Comparison of ENCODE assay signal across 15 mouse cellular contexts in genomic region chr13:6666887-6667286, GRCm38 (mm10). TPM values are rescaled to one million over a fixed set of nuclear protein-coding genes. Genes with fewer than 3 reads are reported as not detected.
DNase-seq lines count a peak whose midpoint lies in the region; ATAC-seq lines count a peak whose summit lies in the region.
"Had no signal": no experiment of that assay in that cellular context is flagged by ENCODE, and none has a peak within 500 bp of the region (broad histone marks: within the 10 kb centered on the region; RNA-seq: fewer than 3 reads in every experiment).

No protein-coding gene starts in this region.

- H3K4me3 ChIP-seq in heart, embryonic 11.5 days (ENCODE audit: low read depth, low read length): no peak overlapping the region
- H3K4me3 ChIP-seq in forebrain, embryonic 14.5 days (ENCODE audit: low read depth, low read length): no peak overlapping the region
- H3K4me3 ChIP-seq in liver, embryonic 12.5 days: no peak overlapping the region
- H3K4me3 ChIP-seq: hindbrain, embryonic 13.5 days; lung, embryonic 15.5 days; midbrain, embryonic 10.5 days had no signal

- WGBS in heart, embryonic 11.5 days (ENCODE audit: insufficient replicate concordance): 37% methylated on average over 4 of the region's 4 CpGs
- 89% methylated on average over 4 of the region's 4 CpGs for WGBS in forebrain, embryonic 14.5 days
- WGBS in liver, embryonic 12.5 days (ENCODE audit: insufficient replicate concordance): 47% methylated on average over 4 of the region's 4 CpGs

- no peaks in the 10 kb centered on the region for H3K27me3 ChIP-seq in heart, embryonic 11.5 days (ENCODE audit: control insufficient read depth, insufficient read depth, low read length)
- H3K27me3 ChIP-seq in forebrain, embryonic 14.5 days (replicated peaks; ENCODE audit: control insufficient read depth, insufficient read depth, low read length): no peaks in the 10 kb centered on the region
- H3K27me3 ChIP-seq in liver, embryonic 12.5 days (replicated peaks): no peaks in the 10 kb centered on the region
- H3K27me3 ChIP-seq: hindbrain, embryonic 13.5 days; lung, embryonic 15.5 days; Patski had no signal

- no peak overlapping the region for H3K9ac ChIP-seq in heart, embryonic 11.5 days (ENCODE audit: low read depth, low read length)
- no peak overlapping the region for H3K9ac ChIP-seq in forebrain, embryonic 14.5 days (ENCODE audit: low read length)
- no peak overlapping the region for H3K9ac ChIP-seq in liver, embryonic 12.5 days
- H3K9ac ChIP-seq: hindbrain, embryonic 13.5 days; lung, embryonic 15.5 days had no signal

- H3K27ac ChIP-seq in heart, embryonic 11.5 days (ENCODE audit: low read depth, low read length): peak overlapping the region; percentile 37; the same call in 1 of the 2 replicates
- H3K27ac ChIP-seq in forebrain, embryonic 14.5 days (ENCODE audit: low read depth, low read length): no peak overlapping the region
- no peak overlapping the region for H3K27ac ChIP-seq in liver, embryonic 12.5 days
- H3K27ac ChIP-seq: hindbrain, embryonic 13.5 days; lung, embryonic 15.5 days; midbrain, embryonic 10.5 days had no signal

- peaks cover 4% of the 10 kb centered on the region; the same call in 1 of the 2 replicates for H3K4me1 ChIP-seq in heart, embryonic 11.5 days (ENCODE audit: control insufficient read depth, insufficient read depth, low read length)
- H3K4me1 ChIP-seq in forebrain, embryonic 14.5 days (ENCODE audit: control insufficient read depth, insufficient read depth, low read length): no peaks in the 10 kb centered on the region
- no peaks in the 10 kb centered on the region for H3K4me1 ChIP-seq in liver, embryonic 12.5 days
- H3K4me1 ChIP-seq: hindbrain, embryonic 13.5 days; lung, embryonic 15.5 days; midbrain, embryonic 10.5 days had no signal

- no peaks in the 10 kb centered on the region for H3K9me3 ChIP-seq in heart, embryonic 11.5 days (replicated peaks; ENCODE audit: control insufficient read depth, low read length)
- H3K9me3 ChIP-seq in forebrain, embryonic 14.5 days (replicated peaks; ENCODE audit: control insufficient read depth, low read length): no peaks in the 10 kb centered on the region
- H3K9me3 ChIP-seq in liver, embryonic 12.5 days (replicated peaks): no peaks in the 10 kb centered on the region
- H3K9me3 ChIP-seq: hindbrain, embryonic 13.5 days; lung, embryonic 15.5 days; midbrain, embryonic 10.5 days had no signal

- no peak overlapping the region for H3K4me2 ChIP-seq in heart, embryonic 11.5 days
- H3K4me2 ChIP-seq in forebrain, embryonic 14.5 days (ENCODE audit: low read length): no peak overlapping the region
- no peak overlapping the region for H3K4me2 ChIP-seq in liver, embryonic 12.5 days
- H3K4me2 ChIP-seq: hindbrain, embryonic 13.5 days; lung, embryonic 15.5 days had no signal

- no peak for DNase-seq in heart, adult 8-10 months (ENCODE audit: low spot score)
- DNase-seq in brain, adult 2 months (ENCODE audit: low read depth, low spot score): peak; percentile 83
- DNase-seq in cerebellum, adult 9-11 months: peak; percentile 65
- peak; percentile 39 for DNase-seq in heart, postnatal 4 days
- no peak for DNase-seq in forebrain, embryonic 14.5 days (ENCODE audit: low spot score)
- DNase-seq in urinary bladder, postnatal 14 days (ENCODE audit: low spot score): no peak
- DNase-seq: adrenal gland, postnatal 14 days; kidney, adult 18-20 months; thymus, postnatal 4 days had no signal

- ATAC-seq in heart, embryonic 11.5 days (replicated peaks; ENCODE audit: insufficient number of reproducible peaks, low FRiP score, low TSS enrichment): peak; percentile 22; the same call in 1 of the 2 replicates
- ATAC-seq in forebrain, embryonic 14.5 days: no peak
- no peak for ATAC-seq in liver, embryonic 12.5 days
- ATAC-seq: Patski had no signal

- H3K36me3 ChIP-seq in heart, embryonic 11.5 days (ENCODE audit: control insufficient read depth, insufficient read depth, low read length): no peaks in the 10 kb centered on the region
- H3K36me3 ChIP-seq in forebrain, embryonic 14.5 days (ENCODE audit: control insufficient read depth, insufficient read depth, low read length): no peaks in the 10 kb centered on the region
- H3K36me3 ChIP-seq in liver, embryonic 12.5 days: no peaks in the 10 kb centered on the region
- H3K36me3 ChIP-seq: hindbrain, embryonic 13.5 days; lung, embryonic 15.5 days; midbrain, embryonic 10.5 days had no signal

RNA-seq across cellular contexts. Expression of gene Pfkp, which starts 18.3 kb away (rescaled TPM):
- 143 and 184 TPM in 2 replicates for polyA plus RNA-seq in heart, embryonic 11.5 days (2014; fragmentation: Nextera tagmentation; extraction: Ambion mirVana)
- 10 to 100 TPM; 27.7 to 47.5 (median 33.5) TPM for total RNA-seq in heart, adult 8-10 months (2022)
- total RNA-seq in heart, postnatal 4 days (2021): 100 to 1,000 TPM in 1 of 2 experiments, 10 to 100 TPM in 1; 96.3 to 107 TPM
- 66.2 and 114 TPM in 2 replicates for polyA plus RNA-seq in forebrain, embryonic 14.5 days (2014; fragmentation: Nextera tagmentation; extraction: Ambion mirVana)
- 14.4 and 17.3 TPM in 2 replicates for polyA plus RNA-seq in liver, embryonic 12.5 days (2016; fragmentation: Nextera tagmentation; extraction: Ambion mirVana)

Comparison
In these comparisons a context has a peak if more than half of its experiments do, and no peak if none do; other contexts are left out.
1. DNase-seq: peak in brain, adult 2 months (single experiment), cerebellum, adult 9-11 months (single experiment) and heart, postnatal 4 days (single experiment); none in heart, adult 8-10 months (single experiment), forebrain, embryonic 14.5 days (single experiment) and urinary bladder, postnatal 14 days (single experiment).